Mouse (Mus musculus) liver, embryonic 12.5 days (tissue): Measurements from ENCODE around the gene Asic4. TPM values are rescaled to one million over a fixed set of nuclear protein-coding genes. Genes with fewer than 3 reads are reported as not detected.

Experiments used
- polyA plus RNA-seq: library from polyadenylated mRNA; unstranded; fragments of >200 nt; fragmentation: Nextera tagmentation; extraction: Ambion mirVana; gene quantifications from 2 replicates; pipeline ENCODE4 v1.2.1, GENCODE M21; 2016

The Asic4 gene
- polyA plus RNA-seq, 1 experiment from 2014 or later = 0.83 TPM

Other genes starting within 250 kb of the Asic4 start
- 5.2 and 6.1 TPM in 2 replicates for gene Glb1l, start 239.6 kb upstream of the Asic4 start, polyA plus RNA-seq
- 107 and 110 TPM in 2 replicates for gene Stk16, start 239.6 kb upstream of the Asic4 start, polyA plus RNA-seq
- 465 and 490 TPM in 2 replicates for gene Tuba4a, start 230.6 kb upstream of the Asic4 start, polyA plus RNA-seq
- not detected in 2 replicates for gene A630095N17Rik, start 218.3 kb upstream of the Asic4 start, polyA plus RNA-seq
- 27.2 and 27.8 TPM in 2 replicates for gene Dnajb2, start 214.0 kb upstream of the Asic4 start, polyA plus RNA-seq
- 0.79 and 0.82 TPM in 2 replicates for gene Ptprn, start 185.9 kb upstream of the Asic4 start, polyA plus RNA-seq
- 0.32 TPM in 1 of 2 replicates, not detected in the other for gene Resp18, start 172.0 kb upstream of the Asic4 start, polyA plus RNA-seq
- 66.3 and 67.4 TPM in 2 replicates for gene Dnpep, start 132.4 kb upstream of the Asic4 start, polyA plus RNA-seq
- gene Des, start 90.1 kb upstream of the Asic4 start, polyA plus RNA-seq = 6.9 and 7.4 TPM in 2 replicates
- gene Speg, start 75.1 kb upstream of the Asic4 start, polyA plus RNA-seq = 11.4 and 14.3 TPM in 2 replicates
- gene Gmppa, start 14.5 kb upstream of the Asic4 start, polyA plus RNA-seq = 44.0 and 47.9 TPM in 2 replicates
- gene Chpf, start 28.9 kb downstream of the Asic4 start, polyA plus RNA-seq = 13.0 and 14.5 TPM in 2 replicates
- 0.18 and 0.20 TPM in 2 replicates for gene Tmem198, start 29.1 kb downstream of the Asic4 start, polyA plus RNA-seq
- gene Obsl1, start 56.0 kb downstream of the Asic4 start, polyA plus RNA-seq = 25.2 and 27.9 TPM in 2 replicates
- 1.1 and 1.2 TPM in 2 replicates for gene Inha, start 56.6 kb downstream of the Asic4 start, polyA plus RNA-seq
- 10.2 and 10.5 TPM in 2 replicates for gene Stk11ip, start 71.1 kb downstream of the Asic4 start, polyA plus RNA-seq
- gene Slc4a3, start 95.8 kb downstream of the Asic4 start, polyA plus RNA-seq = 2.4 TPM in 2 replicates